ENCODE assay signal across 8 mouse cellular contexts in the genomic region with DNA sequence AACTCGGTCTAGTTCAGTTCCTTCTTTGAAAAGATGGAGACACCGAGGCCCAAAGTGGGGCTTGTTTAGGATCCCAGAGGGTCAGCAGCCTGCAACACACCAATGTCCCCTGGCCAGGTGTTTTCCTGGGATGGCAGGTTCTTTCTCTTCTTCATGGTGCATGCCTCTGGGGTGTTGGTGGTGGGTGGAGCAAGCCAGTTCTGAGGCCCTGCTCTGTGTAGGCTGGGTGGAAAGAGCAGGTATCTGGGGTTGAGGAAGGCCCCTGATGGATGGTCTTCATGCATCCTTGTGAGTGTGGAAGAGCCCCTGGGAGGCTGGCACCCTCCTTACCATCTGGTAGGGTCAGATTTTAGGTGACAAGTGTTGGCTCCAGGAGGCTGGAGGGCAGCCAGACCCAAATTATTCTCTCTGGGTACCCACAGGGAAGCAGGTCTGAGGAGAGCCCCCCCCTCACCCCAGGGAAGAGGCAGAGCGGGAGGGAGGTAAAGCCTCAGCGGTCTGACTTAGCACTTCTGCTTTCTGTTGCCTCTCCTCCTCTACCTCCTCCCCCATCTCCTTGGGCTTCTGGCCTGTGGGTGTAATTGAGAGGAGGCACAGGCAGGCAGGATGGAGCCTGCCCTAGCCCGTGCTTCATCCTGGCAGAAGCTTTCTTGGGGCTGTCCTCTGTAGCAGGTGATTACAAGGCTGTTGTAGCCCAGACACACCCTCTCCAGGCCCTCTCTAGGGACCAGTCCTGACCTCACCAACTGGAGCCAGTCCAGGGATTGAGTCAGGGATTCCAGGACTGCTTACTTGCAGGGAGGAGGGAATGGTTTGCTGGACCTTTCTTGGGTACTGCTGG. TPM values are rescaled to one million over a fixed set of nuclear protein-coding genes. Genes with fewer than 3 reads are reported as not detected.
DNase-seq lines count a peak whose midpoint lies in the region.

No protein-coding gene starts in this region.

- DNase-seq in left cerebral cortex, postnatal 4 days = peak; percentile 67
- no peak for DNase-seq in left cerebral cortex, adult 9 months (ENCODE audit: low spot score in 2 of 2)
- DNase-seq in adrenal gland, postnatal 14 days = peak; percentile 84
- DNase-seq in gastrocnemius, postnatal 4 days (ENCODE audit: low spot score in 2 of 2) = peak; percentile 68 to 80
- DNase-seq in kidney, adult 8-10 months = peak; percentile 48 to 66
- peak; percentile 90 for DNase-seq in skeletal muscle tissue, adult 2 months (ENCODE audit: low read depth, low spot score)
- no peak for DNase-seq in spleen, postnatal 10 days (ENCODE audit: low spot score in 2 of 2)
- DNase-seq in frontal cortex, postnatal 36 days (ENCODE audit: low spot score in 2 of 2) = no peak

- intact Hi-C loops in left cerebral cortex, postnatal 4 days (cut with DNase I) = no loop called here

RNA-seq across cellular contexts. Expression of a gene that starts 39.3 kb away (rescaled TPM):
- total RNA-seq in left cerebral cortex, postnatal 4 days (2021) = 100 to 1,000 TPM; 106 to 110 TPM
- total RNA-seq in adrenal gland, postnatal 14 days (2021) = 18.9 and 22.9 TPM in 2 replicates
- total RNA-seq in gastrocnemius, postnatal 4 days (2021) = 10 to 100 TPM in 1 of 2 experiments, 1 to 10 TPM in 1; 8.1 to 10.5 TPM

RNA-seq across cellular contexts. Expression of a gene that starts 58.9 kb away (rescaled TPM):
- 10 to 100 TPM; 35.4 to 35.8 TPM for total RNA-seq in left cerebral cortex, postnatal 4 days (2021)
- total RNA-seq in adrenal gland, postnatal 14 days (2021) = 53.9 and 57.6 TPM in 2 replicates
- total RNA-seq in gastrocnemius, postnatal 4 days (2021) = 10 to 100 TPM; 30.1 to 33.2 TPM

Comparison
In these comparisons a context has a peak if more than half of its experiments do, and no peak if none do; other contexts are left out.
1. DNase-seq: peak in left cerebral cortex, postnatal 4 days (single experiment), adrenal gland, postnatal 14 days (single experiment), gastrocnemius, postnatal 4 days (2 of 2), kidney, adult 8-10 months (2 of 2) and skeletal muscle tissue, adult 2 months (single experiment); none in left cerebral cortex, adult 9 months (0 of 2), spleen, postnatal 10 days (0 of 2) and frontal cortex, postnatal 36 days (0 of 2).